ENCODE assay signal across 7 mouse cellular contexts in the genomic region with DNA sequence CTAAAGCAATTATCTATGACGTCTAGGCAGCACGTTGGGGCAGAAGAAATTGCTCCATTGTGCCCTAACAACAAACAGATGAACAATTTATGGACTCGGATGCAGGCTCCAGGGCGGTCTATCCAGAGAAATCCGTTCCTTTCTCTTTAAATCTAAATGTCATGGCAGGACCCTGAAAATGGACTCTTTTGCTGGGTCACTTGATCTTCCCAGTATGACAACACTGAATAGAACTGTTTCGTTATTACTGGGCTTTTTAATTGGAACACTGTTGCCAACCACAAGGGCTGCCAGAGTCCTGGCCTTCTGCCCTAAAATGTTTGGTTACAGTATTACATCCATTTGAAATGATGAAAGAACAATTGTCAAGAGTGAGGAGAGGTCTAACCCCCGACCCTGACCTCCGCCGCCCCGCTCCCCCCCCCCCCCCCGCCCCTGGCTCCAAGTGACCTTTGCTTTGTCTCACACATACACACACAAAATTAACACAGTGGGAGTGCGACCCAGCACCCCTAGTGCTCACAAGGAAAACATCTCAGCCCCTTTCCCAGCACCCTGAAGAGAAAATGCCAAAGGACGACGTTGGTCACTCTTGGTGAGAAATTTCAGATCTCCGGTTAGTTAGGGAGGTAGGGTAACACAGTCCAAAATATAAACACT. TPM values are rescaled to one million over a fixed set of nuclear protein-coding genes. Genes with fewer than 3 reads are reported as not detected.
A peak's percentile ranks its signal among the peaks of the same experiment; 100 is the strongest.
DNase-seq lines count a peak whose midpoint lies in the region; ATAC-seq and TF ChIP-seq lines count a peak whose summit lies in the region.

No protein-coding gene starts in this region.

- H3K4me1 ChIP-seq in spleen, adult 2 months (ENCODE audit: control insufficient read depth, insufficient read depth, insufficient read length): peaks cover 6% of the 10 kb centered on the region; the same call in 1 of the 2 replicates
- H3K4me1 ChIP-seq in forebrain, embryonic 14.5 days (ENCODE audit: control insufficient read depth, insufficient read depth, low read length): peaks cover 11% of the 10 kb centered on the region; the same call in 1 of the 2 replicates
- H3K4me1 ChIP-seq in limb, embryonic 13.5 days: peaks cover 29% of the 10 kb centered on the region
- peaks cover 9% of the 10 kb centered on the region for H3K4me1 ChIP-seq in neural tube, embryonic 15.5 days

- no peak for TF ChIP-seq CTCF in spleen, adult 2 months (IDR thresholded peaks at IDR 0.05; ENCODE audit: extremely low read depth, insufficient read depth, insufficient read length, insufficient replicate concordance)

- H3K4me3 ChIP-seq in spleen, adult 2 months (ENCODE audit: extremely low read depth, insufficient read depth, insufficient read length): peak overlapping the region; percentile 76
- peak overlapping the region; percentile 20 for H3K4me3 ChIP-seq in forebrain, embryonic 14.5 days (ENCODE audit: low read depth, low read length)
- H3K4me3 ChIP-seq in limb, embryonic 13.5 days: peak overlapping the region; percentile 46
- peak overlapping the region; percentile 41 for H3K4me3 ChIP-seq in neural tube, embryonic 15.5 days (replicated peaks)

- no peak for TF ChIP-seq POLR2A in spleen, adult 2 months (IDR thresholded peaks at IDR 0.05; ENCODE audit: low read depth, low read length)

- no peak for ATAC-seq in forebrain, embryonic 14.5 days
- no peak; the same call in 1 of the 2 replicates for ATAC-seq in limb, embryonic 13.5 days (ENCODE audit: low FRiP score, low read depth)
- no peak for ATAC-seq in neural tube, embryonic 15.5 days (ENCODE audit: low FRiP score)
- no peak for ATAC-seq in megakaryocyte progenitor cell, adult 5-6 weeks (replicated peaks; ENCODE audit: poor library complexity)

- no peaks in the 10 kb centered on the region for H3K9me3 ChIP-seq in forebrain, embryonic 14.5 days (replicated peaks; ENCODE audit: control insufficient read depth, low read length)
- no peaks in the 10 kb centered on the region for H3K9me3 ChIP-seq in limb, embryonic 13.5 days
- H3K9me3 ChIP-seq in neural tube, embryonic 15.5 days (replicated peaks): no peaks in the 10 kb centered on the region

- H3K27me3 ChIP-seq in spleen, adult 2 months (ENCODE audit: control insufficient read depth, insufficient read depth, low read length): no peaks in the 10 kb centered on the region
- no peaks in the 10 kb centered on the region for H3K27me3 ChIP-seq in forebrain, embryonic 14.5 days (replicated peaks; ENCODE audit: control insufficient read depth, insufficient read depth, low read length)
- no peaks in the 10 kb centered on the region for H3K27me3 ChIP-seq in limb, embryonic 13.5 days
- no peaks in the 10 kb centered on the region for H3K27me3 ChIP-seq in neural tube, embryonic 15.5 days (replicated peaks)

- peak overlapping the region; percentile 52 for H3K4me2 ChIP-seq in forebrain, embryonic 14.5 days (ENCODE audit: low read length)
- peak overlapping the region; percentile 74 for H3K4me2 ChIP-seq in limb, embryonic 13.5 days (replicated peaks)
- peak overlapping the region; percentile 64 for H3K4me2 ChIP-seq in neural tube, embryonic 15.5 days

- no peak for DNase-seq in spleen, adult 2 months (ENCODE audit: low read depth in 1 of 2, low spot score in 2 of 2)
- DNase-seq in spleen, adult 18-20 months: no peak
- peak; percentile 44 for DNase-seq in forebrain, embryonic 14.5 days (ENCODE audit: low spot score)
- no peak for DNase-seq in cerebellum, adult 8-10 months

- H3K9ac ChIP-seq in forebrain, embryonic 14.5 days (ENCODE audit: low read length): peak overlapping the region; percentile 54
- H3K9ac ChIP-seq in limb, embryonic 13.5 days: peak overlapping the region; percentile 70
- H3K9ac ChIP-seq in neural tube, embryonic 15.5 days (replicated peaks): peak overlapping the region; percentile 26

- H3K27ac ChIP-seq in spleen, adult 2 months (ENCODE audit: insufficient read depth, low read length): peak overlapping the region; percentile 85
- no peak overlapping the region for H3K27ac ChIP-seq in forebrain, embryonic 14.5 days (ENCODE audit: low read depth, low read length)
- 0 out of 2 replicates have a peak overlapping the region, but pooled peaks have one; percentile 28 for H3K27ac ChIP-seq in limb, embryonic 13.5 days
- no peak overlapping the region for H3K27ac ChIP-seq in neural tube, embryonic 15.5 days (replicated peaks)

- WGBS in spleen, adult 2 months: 39% methylated on average over 12 of the region's 15 CpGs
- WGBS in forebrain, embryonic 14.5 days: 25% methylated on average over 15 of the region's 15 CpGs
- 11% methylated on average over 15 of the region's 15 CpGs for WGBS in limb, embryonic 13.5 days
- 10% methylated on average over 15 of the region's 15 CpGs for WGBS in neural tube, embryonic 15.5 days

- no peaks in the 10 kb centered on the region for H3K36me3 ChIP-seq in spleen, adult 2 months (ENCODE audit: control insufficient read depth, insufficient read depth, low read length)
- no peaks in the 10 kb centered on the region for H3K36me3 ChIP-seq in forebrain, embryonic 14.5 days (ENCODE audit: control insufficient read depth, insufficient read depth, low read length)
- H3K36me3 ChIP-seq in limb, embryonic 13.5 days: no peaks in the 10 kb centered on the region
- no peaks in the 10 kb centered on the region for H3K36me3 ChIP-seq in neural tube, embryonic 15.5 days

RNA-seq across cellular contexts. Expression of gene Hfe, which starts 0.8 kb away (rescaled TPM):
- polyA plus RNA-seq in spleen, adult 2 months (2012; rRNA removed): 20.7 and 26.1 TPM in 2 replicates
- polyA plus RNA-seq in forebrain, embryonic 14.5 days (2014; fragmentation: Nextera tagmentation; extraction: Ambion mirVana): 3.5 and 4.7 TPM in 2 replicates
- polyA plus RNA-seq in limb, embryonic 13.5 days (2015; fragmentation: Nextera tagmentation; extraction: Ambion mirVana): 5.2 and 5.5 TPM in 2 replicates
- 3.7 and 4.6 TPM in 2 replicates for polyA plus RNA-seq in neural tube, embryonic 15.5 days (2015; fragmentation: Nextera tagmentation; extraction: Ambion mirVana)
- total RNA-seq in megakaryocyte progenitor cell, adult 5-6 weeks (2015): 15.9 and 16.6 TPM in 2 replicates
- total RNA-seq in megakaryocyte progenitor cell, adult 5-6 weeks (2017): 6.0 and 8.7 TPM in 2 replicates

RNA-seq across cellular contexts. Expression of gene Hist1h4c, which starts 11.6 kb away (rescaled TPM):
- 20.0 and 33.6 TPM in 2 replicates for polyA plus RNA-seq in spleen, adult 2 months (2012; rRNA removed)
- 2.9 and 6.5 TPM in 2 replicates for polyA plus RNA-seq in forebrain, embryonic 14.5 days (2014; fragmentation: Nextera tagmentation; extraction: Ambion mirVana)
- 9.0 and 10.3 TPM in 2 replicates for polyA plus RNA-seq in limb, embryonic 13.5 days (2015; fragmentation: Nextera tagmentation; extraction: Ambion mirVana)
- 2.7 and 2.8 TPM in 2 replicates for polyA plus RNA-seq in neural tube, embryonic 15.5 days (2015; fragmentation: Nextera tagmentation; extraction: Ambion mirVana)
- total RNA-seq in megakaryocyte progenitor cell, adult 5-6 weeks (2015): 45.1 and 51.9 TPM in 2 replicates
- 238 and 311 TPM in 2 replicates for total RNA-seq in megakaryocyte progenitor cell, adult 5-6 weeks (2017)

RNA-seq across cellular contexts. Expression of gene Hist1h1t, which starts 14.2 kb away (rescaled TPM):
- polyA plus RNA-seq in spleen, adult 2 months (2012; rRNA removed): not detected in 2 replicates
- not detected in 2 replicates for polyA plus RNA-seq in forebrain, embryonic 14.5 days (2014; fragmentation: Nextera tagmentation; extraction: Ambion mirVana)
- polyA plus RNA-seq in limb, embryonic 13.5 days (2015; fragmentation: Nextera tagmentation; extraction: Ambion mirVana): 0.36 and 0.43 TPM in 2 replicates
- not detected in 2 replicates for polyA plus RNA-seq in neural tube, embryonic 15.5 days (2015; fragmentation: Nextera tagmentation; extraction: Ambion mirVana)
- total RNA-seq in megakaryocyte progenitor cell, adult 5-6 weeks (2015): not detected in 2 replicates
- 0.29 TPM in 1 of 2 replicates, not detected in the other for total RNA-seq in megakaryocyte progenitor cell, adult 5-6 weeks (2017)

RNA-seq across cellular contexts. Expression of gene Hist1h2bc, which starts 25.8 kb away (rescaled TPM):
- 41.8 and 44.4 TPM in 2 replicates for polyA plus RNA-seq in spleen, adult 2 months (2012; rRNA removed)
- 32.2 and 39.5 TPM in 2 replicates for polyA plus RNA-seq in forebrain, embryonic 14.5 days (2014; fragmentation: Nextera tagmentation; extraction: Ambion mirVana)
- polyA plus RNA-seq in limb, embryonic 13.5 days (2015; fragmentation: Nextera tagmentation; extraction: Ambion mirVana): 35.3 and 35.7 TPM in 2 replicates
- 18.4 and 26.8 TPM in 2 replicates for polyA plus RNA-seq in neural tube, embryonic 15.5 days (2015; fragmentation: Nextera tagmentation; extraction: Ambion mirVana)
- 36.2 and 54.1 TPM in 2 replicates for total RNA-seq in megakaryocyte progenitor cell, adult 5-6 weeks (2015)
- 196 and 235 TPM in 2 replicates for total RNA-seq in megakaryocyte progenitor cell, adult 5-6 weeks (2017)

RNA-seq across cellular contexts. Expression of gene Hist1h2ac, which starts 26.1 kb away (rescaled TPM):
- polyA plus RNA-seq in spleen, adult 2 months (2012; rRNA removed): 1.2 and 2.0 TPM in 2 replicates
- 0.91 and 1.3 TPM in 2 replicates for polyA plus RNA-seq in forebrain, embryonic 14.5 days (2014; fragmentation: Nextera tagmentation; extraction: Ambion mirVana)
- 1.00 and 1.3 TPM in 2 replicates for polyA plus RNA-seq in limb, embryonic 13.5 days (2015; fragmentation: Nextera tagmentation; extraction: Ambion mirVana)
- polyA plus RNA-seq in neural tube, embryonic 15.5 days (2015; fragmentation: Nextera tagmentation; extraction: Ambion mirVana): 0.26 and 0.54 TPM in 2 replicates
- total RNA-seq in megakaryocyte progenitor cell, adult 5-6 weeks (2015): 17.1 and 19.7 TPM in 2 replicates
- 101 and 110 TPM in 2 replicates for total RNA-seq in megakaryocyte progenitor cell, adult 5-6 weeks (2017)

Comparison
In these comparisons a context has a peak if more than half of its experiments do, and no peak if none do; other contexts are left out.
1. H3K27ac ChIP-seq: peak in spleen, adult 2 months (single experiment) and limb, embryonic 13.5 days (single experiment); none in forebrain, embryonic 14.5 days (single experiment) and neural tube, embryonic 15.5 days (single experiment).
2. H3K4me3 ChIP-seq: peak in every context shown above with its lines; median percentile 76 in spleen, adult 2 months; 46 in limb, embryonic 13.5 days; 41 in neural tube, embryonic 15.5 days; 20 in forebrain, embryonic 14.5 days.
3. Peak in every context shown above with its lines, with median percentiles within 50 percentile points of each other: H3K4me2 ChIP-seq and H3K9ac ChIP-seq.